Mouse (Mus musculus): ENCODE data around the gene Col8a2. TPM values are rescaled to one million over a fixed set of nuclear protein-coding genes. Genes with fewer than 3 reads are reported as not detected.

Col8a2 gene
- polyA plus RNA-seq (2012) = not detected in 2 replicates

- TF ChIP-seq TAL1 (IDR thresholded peaks at IDR 0.05; ENCODE audit: low read length) (no peak), GATA1 (IDR thresholded peaks at IDR 0.05; ENCODE audit: low read length) (no peak)
Measured at GRCm38 (mm10) chr4:126286492-126286891, at the start of gene Col8a2. TSS of gene Col8a2 (plus strand) at chr4:126286793.

GRCm38 (mm10) chr4:126237721-126238242, 48.8 kb upstream of the Col8a2 start:
- Histone ChIP-seq H3K9me3 (ENCODE audit: control insufficient read depth, low read length) (no peaks in the 10 kb centered on the region), H3K27me3 (ENCODE audit: control insufficient read depth) (no peaks in the 10 kb centered on the region), H3K4me1 (ENCODE audit: control insufficient read depth) (peaks cover 8% of the 10 kb centered on the region), H3K4me3 (replicated peaks) (no peak overlapping the region), H3K36me3 (ENCODE audit: control insufficient read depth) (peaks cover 48% of the 10 kb centered on the region)
- TF ChIP-seq TAL1 (IDR thresholded peaks at IDR 0.05; ENCODE audit: low read length) (no peak), GATA1 (IDR thresholded peaks at IDR 0.05; ENCODE audit: low read length) (no peak)

More at GRCm38 (mm10) chr4:126286492-126286891, at the start of gene Col8a2:
- H3K4me3 ChIP-seq (replicated peaks) = no peak within 1 kb of the TSS
- H3K27me3 ChIP-seq (ENCODE audit: control insufficient read depth) = peaks cover 65% of the 10 kb centered on the region
- no peaks in the 10 kb centered on the region for H3K36me3 ChIP-seq (ENCODE audit: control insufficient read depth)
- peaks cover 3% of the 10 kb centered on the region; the same call in 1 of the 2 replicates for H3K9me3 ChIP-seq (ENCODE audit: control insufficient read depth, low read length)
- H3K4me1 ChIP-seq (ENCODE audit: control insufficient read depth) = peaks cover 3% of the 10 kb centered on the region

- no peak for TF ChIP-seq TAL1 (IDR thresholded peaks at IDR 0.05; ENCODE audit: low read length)
- no peak for TF ChIP-seq GATA1 (IDR thresholded peaks at IDR 0.05; ENCODE audit: low read length)
- Histone ChIP-seq H3K27me3 (ENCODE audit: control insufficient read depth) (no peaks in the 10 kb centered on the region), H3K9me3 (ENCODE audit: control insufficient read depth, low read length) (no peaks in the 10 kb centered on the region), H3K4me3 (replicated peaks) (no peak overlapping the region), H3K4me1 (ENCODE audit: control insufficient read depth) (no peaks in the 10 kb centered on the region), H3K36me3 (ENCODE audit: control insufficient read depth) (peaks cover 29% of the 10 kb centered on the region)
Measured at GRCm38 (mm10) chr4:126239862-126240475, 46.6 kb upstream of the Col8a2 start.

DNA sequence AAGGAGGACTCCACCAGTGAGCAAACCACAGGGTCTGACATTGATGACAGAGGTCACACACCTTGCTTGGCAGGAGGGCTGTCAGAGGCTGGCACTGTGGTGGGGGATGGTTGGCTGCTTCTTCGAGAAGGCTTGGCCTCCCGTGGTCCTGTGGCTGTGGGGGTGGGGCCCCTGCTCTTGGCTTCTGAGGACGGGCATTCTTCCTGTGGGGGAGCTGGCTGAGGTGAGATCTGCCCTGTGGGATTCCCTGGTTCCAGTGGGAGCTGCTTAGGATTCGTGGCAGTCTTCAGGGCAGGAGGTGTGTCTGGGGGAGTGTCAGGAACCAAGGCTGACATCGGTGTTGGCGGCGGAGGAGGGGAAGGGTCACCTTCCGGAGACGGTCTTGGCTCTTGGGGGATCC, 44.6 kb upstream of the Col8a2 start:
- H3K4me3 ChIP-seq (replicated peaks) = no peak overlapping the region
- H3K4me1 ChIP-seq (ENCODE audit: control insufficient read depth) = no peaks in the 10 kb centered on the region; the same call in 1 of the 2 replicates
- H3K27me3 ChIP-seq (ENCODE audit: control insufficient read depth) = no peaks in the 10 kb centered on the region
- H3K9me3 ChIP-seq (ENCODE audit: control insufficient read depth, low read length) = no peaks in the 10 kb centered on the region
- no peak for TF ChIP-seq GATA1 (IDR thresholded peaks at IDR 0.05; ENCODE audit: low read length)
- no peak for TF ChIP-seq TAL1 (IDR thresholded peaks at IDR 0.05; ENCODE audit: low read length)
- peaks cover 25% of the 10 kb centered on the region for H3K36me3 ChIP-seq (ENCODE audit: control insufficient read depth)

GRCm38 (mm10) chr4:126242510-126242909, 44.1 kb upstream of the Col8a2 start:
- Histone ChIP-seq H3K27me3 (ENCODE audit: control insufficient read depth) (no peaks in the 10 kb centered on the region), H3K4me3 (replicated peaks) (no peak overlapping the region), H3K4me1 (ENCODE audit: control insufficient read depth) (no peaks in the 10 kb centered on the region; the same call in 1 of the 2 replicates), H3K9me3 (ENCODE audit: control insufficient read depth, low read length) (no peaks in the 10 kb centered on the region), H3K36me3 (ENCODE audit: control insufficient read depth) (peaks cover 23% of the 10 kb centered on the region)
- TF ChIP-seq TAL1 (IDR thresholded peaks at IDR 0.05; ENCODE audit: low read length) (no peak), GATA1 (IDR thresholded peaks at IDR 0.05; ENCODE audit: low read length) (no peak)

DNA sequence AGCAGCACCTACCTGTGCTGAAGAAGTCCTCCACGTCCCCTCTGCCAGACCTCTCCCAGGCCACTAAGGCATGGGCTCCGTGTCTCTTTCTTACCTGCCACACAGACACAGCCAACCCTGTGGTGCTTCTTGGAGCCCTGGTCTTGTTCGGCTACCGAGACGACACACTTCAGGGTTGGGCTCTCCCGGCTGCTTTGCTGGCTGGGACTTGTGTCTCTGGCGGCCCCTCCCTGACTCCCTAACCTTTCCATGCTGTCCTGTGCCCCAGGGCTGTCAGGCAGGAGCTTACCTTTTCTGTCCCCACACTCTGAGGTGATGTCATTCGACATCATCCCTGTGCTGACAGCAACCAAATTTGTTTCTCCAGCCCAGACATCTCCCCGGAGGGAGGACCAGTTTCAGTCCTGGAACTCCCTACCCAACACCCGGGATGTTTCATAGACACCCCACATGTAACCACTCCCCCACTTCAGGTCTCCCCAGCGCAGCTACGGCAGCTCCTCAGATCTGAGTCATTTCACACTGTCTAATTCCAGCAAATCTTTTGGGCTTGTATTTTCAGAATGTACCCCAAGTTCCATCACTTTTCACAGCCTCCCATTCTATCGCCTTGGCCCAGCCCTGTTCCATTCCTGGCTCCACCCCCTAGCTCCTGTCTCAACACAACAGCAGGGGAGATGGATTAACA, 40.2 kb upstream of the Col8a2 start:
- H3K27me3 ChIP-seq (ENCODE audit: control insufficient read depth) = no peaks in the 10 kb centered on the region
- H3K36me3 ChIP-seq (ENCODE audit: control insufficient read depth) = peaks cover 10% of the 10 kb centered on the region
- H3K4me3 ChIP-seq (replicated peaks) = no peak overlapping the region
- TF ChIP-seq GATA1 (IDR thresholded peaks at IDR 0.05; ENCODE audit: low read length) (no peak), TAL1 (IDR thresholded peaks at IDR 0.05; ENCODE audit: low read length) (no peak)
- no peaks in the 10 kb centered on the region for H3K9me3 ChIP-seq (ENCODE audit: control insufficient read depth, low read length)
- peaks cover 7% of the 10 kb centered on the region for H3K4me1 ChIP-seq (ENCODE audit: control insufficient read depth)

- H3K36me3 ChIP-seq (ENCODE audit: control insufficient read depth) = peaks cover 3% of the 10 kb centered on the region
- H3K4me3 ChIP-seq (replicated peaks) = no peak overlapping the region
- H3K27me3 ChIP-seq (ENCODE audit: control insufficient read depth) = no peaks in the 10 kb centered on the region
- no peaks in the 10 kb centered on the region for H3K9me3 ChIP-seq (ENCODE audit: control insufficient read depth, low read length)
- peaks cover 17% of the 10 kb centered on the region for H3K4me1 ChIP-seq (ENCODE audit: control insufficient read depth)
- TF ChIP-seq GATA1 (IDR thresholded peaks at IDR 0.05; ENCODE audit: low read length) = no peak
- TF ChIP-seq TAL1 (IDR thresholded peaks at IDR 0.05; ENCODE audit: low read length) = no peak
Measured at GRCm38 (mm10) chr4:126248261-126248868, 38.2 kb upstream of the Col8a2 start.

DNA sequence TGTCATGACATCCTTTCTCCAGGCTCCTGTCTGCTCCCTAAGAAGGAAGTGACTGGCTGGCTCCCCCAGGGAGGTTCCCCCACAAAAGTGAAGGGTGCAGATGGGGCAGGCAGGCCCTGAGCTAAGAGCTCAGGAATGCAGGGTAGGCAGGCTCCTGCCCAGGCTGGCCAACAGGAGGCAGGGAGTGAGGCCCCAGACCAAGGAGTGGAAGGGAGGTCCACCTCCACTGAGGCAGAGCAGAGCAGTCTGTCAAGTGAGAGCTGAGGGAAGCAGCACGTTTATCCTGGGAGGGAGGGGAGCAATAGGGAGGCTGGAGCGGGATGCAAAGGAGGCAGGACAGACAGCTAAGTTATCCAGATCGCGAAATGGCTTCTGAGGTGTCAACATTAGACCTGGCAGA, 35.9 kb upstream of the Col8a2 start:
- no peak for TF ChIP-seq GATA1 (IDR thresholded peaks at IDR 0.05; ENCODE audit: low read length)
- no peak for TF ChIP-seq TAL1 (IDR thresholded peaks at IDR 0.05; ENCODE audit: low read length)
- H3K27me3 ChIP-seq (ENCODE audit: control insufficient read depth) = peaks cover 17% of the 10 kb centered on the region
- no peaks in the 10 kb centered on the region for H3K9me3 ChIP-seq (ENCODE audit: control insufficient read depth, low read length)
- peaks cover 36% of the 10 kb centered on the region for H3K4me1 ChIP-seq (ENCODE audit: control insufficient read depth)
- peaks cover 3% of the 10 kb centered on the region for H3K36me3 ChIP-seq (ENCODE audit: control insufficient read depth)
- H3K4me3 ChIP-seq (replicated peaks) = no peak overlapping the region
